Mouse (Mus musculus): ENCODE data around the gene Trp53i13. TPM values are rescaled to one million over a fixed set of nuclear protein-coding genes. Genes with fewer than 3 reads are reported as not detected.
A peak's percentile ranks its signal among the peaks of the same experiment; 100 is the strongest.

Gene Trp53i13
- polyA plus RNA-seq, 1 experiment from 2014 or later: 51.2 TPM

DNA sequence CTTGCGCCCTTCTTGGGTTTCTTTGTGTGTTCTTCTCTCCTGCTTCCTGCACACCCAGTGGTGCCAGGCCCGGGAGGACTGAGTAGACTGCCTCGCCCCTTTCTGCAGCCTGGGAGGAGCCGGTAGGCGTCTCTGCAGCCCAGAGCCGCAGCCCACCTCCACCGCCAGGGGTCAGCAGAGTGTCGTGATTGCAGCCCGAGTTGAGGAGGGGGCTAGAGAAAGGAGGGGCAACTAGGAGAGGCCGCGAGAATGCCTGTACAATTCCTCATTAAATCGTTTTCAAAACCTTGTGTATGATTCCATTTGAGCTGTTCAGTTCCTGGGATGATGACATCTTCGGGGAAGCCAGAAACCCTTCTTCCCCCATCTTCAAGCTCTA lies 24.7 kb downstream of the Trp53i13 start:
- Histone ChIP-seq H3K4me1 (ENCODE audit: control insufficient read depth, insufficient read depth, low read length) (peaks cover 55% of the 10 kb centered on the region), H3K27ac (replicated peaks; ENCODE audit: low read depth, low read length) (peak overlapping the region; percentile 92), H3K9me3 (ENCODE audit: control insufficient read depth, low read length) (no peaks in the 10 kb centered on the region), H3K9ac (ENCODE audit: low read depth, low read length) (peak overlapping the region; percentile 70), H3K27me3 (replicated peaks; ENCODE audit: control insufficient read depth, insufficient read depth, low read length) (no peaks in the 10 kb centered on the region), H3K36me3 (ENCODE audit: control insufficient read depth, insufficient read depth, low read length) (no peaks in the 10 kb centered on the region), H3K4me3 (ENCODE audit: low read depth, low read length) (peak overlapping the region; percentile 86), H3K4me2 (ENCODE audit: low read depth, low read length) (peak overlapping the region; percentile 95)
- 0% methylated on average over 13 of the region's 13 CpGs for WGBS
- peak; percentile 80 for ATAC-seq (ENCODE audit: low read depth)
- peak; percentile 96 for DNase-seq (ENCODE audit: low spot score)

DNA sequence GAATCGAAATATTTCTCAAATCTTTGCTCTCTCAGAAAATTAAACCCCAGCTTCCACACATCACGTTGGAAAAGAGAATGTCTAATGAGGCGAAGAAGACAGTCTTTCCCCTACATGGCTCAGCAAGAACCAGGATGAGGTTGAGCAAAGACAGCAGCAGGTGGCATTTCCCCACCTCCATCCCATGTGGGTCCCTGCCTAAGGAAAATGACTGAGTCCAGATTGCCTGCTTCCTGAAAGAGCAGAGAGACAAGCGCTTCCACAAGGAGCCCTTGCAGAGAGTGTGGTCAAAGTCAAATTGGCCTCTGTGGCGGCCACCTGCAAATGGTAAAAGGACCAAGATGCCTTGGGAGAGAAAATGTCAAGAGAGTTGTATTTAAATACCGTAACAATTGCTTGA lies 25.3 kb downstream of the Trp53i13 start:
- whole genome bisulfite sequencing: 60% methylated on average over 6 of the region's 6 CpGs
- H3K4me3 ChIP-seq (ENCODE audit: low read depth, low read length): peak overlapping the region; percentile 91; the same call in 1 of the 2 replicates
- no peaks in the 10 kb centered on the region for H3K27me3 ChIP-seq (replicated peaks; ENCODE audit: control insufficient read depth, insufficient read depth, low read length)
- H3K36me3 ChIP-seq (ENCODE audit: control insufficient read depth, insufficient read depth, low read length): no peaks in the 10 kb centered on the region
- no peak for ATAC-seq (ENCODE audit: low read depth)
- H3K27ac ChIP-seq (replicated peaks; ENCODE audit: low read depth, low read length): peak overlapping the region; percentile 92
- DNase-seq (ENCODE audit: low spot score): no peak
- no peaks in the 10 kb centered on the region for H3K9me3 ChIP-seq (ENCODE audit: control insufficient read depth, low read length)
- H3K4me2 ChIP-seq (ENCODE audit: low read depth, low read length): peak overlapping the region; percentile 95
- H3K4me1 ChIP-seq (ENCODE audit: control insufficient read depth, insufficient read depth, low read length): peaks cover 56% of the 10 kb centered on the region
- 0 out of 2 replicates have a peak overlapping the region, but pooled peaks have one; percentile 84 for H3K9ac ChIP-seq (ENCODE audit: low read depth, low read length)

DNA sequence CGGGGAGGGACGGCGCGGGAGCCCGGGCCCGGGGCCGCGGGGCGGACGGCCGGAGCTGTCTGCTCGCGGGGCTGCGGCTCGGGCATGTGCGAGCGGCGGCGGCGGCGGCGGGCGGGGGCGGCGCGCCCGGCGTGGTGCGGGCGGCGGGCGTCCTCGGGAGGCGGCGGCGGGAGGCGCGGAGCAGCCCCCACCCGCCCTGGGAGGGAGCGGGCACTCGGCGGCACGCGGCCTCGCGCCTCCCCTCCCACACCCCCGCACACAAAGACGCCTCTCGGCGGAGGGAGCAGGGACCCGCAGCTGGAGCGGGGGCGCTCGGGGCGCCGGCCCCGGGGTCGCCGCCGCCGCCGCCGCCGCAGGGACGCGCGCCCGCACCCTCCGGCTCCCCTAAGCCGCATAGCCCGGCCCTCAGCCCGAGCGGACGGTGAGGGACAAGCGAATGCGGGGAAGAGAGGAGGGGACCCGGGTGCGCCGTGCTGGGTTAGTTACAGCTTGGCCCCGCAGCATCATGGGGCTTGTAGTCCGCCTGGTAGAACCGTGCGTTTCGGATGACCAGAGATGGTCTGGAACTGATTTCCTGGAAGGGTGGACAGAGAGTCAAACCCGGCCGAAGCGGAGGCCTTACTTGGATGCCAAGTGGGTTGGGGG lies 26.1 kb downstream of the Trp53i13 start, which contains the start of gene Ankrd13b:
TSS of gene Ankrd13b (minus strand) at position 88 of the 645 bp plus-strand sequence.
- Histone ChIP-seq H3K36me3 (ENCODE audit: control insufficient read depth, insufficient read depth, low read length) (no peaks in the 10 kb centered on the region), H3K9me3 (ENCODE audit: control insufficient read depth, low read length) (no peaks in the 10 kb centered on the region), H3K4me3 (ENCODE audit: low read depth, low read length) (peak within 1 kb of the TSS; percentile 91), H3K4me1 (ENCODE audit: control insufficient read depth, insufficient read depth, low read length) (peaks cover 58% of the 10 kb centered on the region), H3K27ac (replicated peaks; ENCODE audit: low read depth, low read length) (peak within 1 kb of the TSS; percentile 70; the same call in 1 of the 2 replicates), H3K9ac (ENCODE audit: low read depth, low read length) (peak within 1 kb of the TSS; percentile 84), H3K27me3 (replicated peaks; ENCODE audit: control insufficient read depth, insufficient read depth, low read length) (no peaks in the 10 kb centered on the region), H3K4me2 (ENCODE audit: low read depth, low read length) (peak within 1 kb of the TSS; percentile 95)
- ATAC-seq (ENCODE audit: low read depth) (peak; percentile 53), DNase-seq (ENCODE audit: low spot score) (peak; percentile 91)
- under 1% methylated on average over 10 of the region's 87 CpGs for WGBS

DNA sequence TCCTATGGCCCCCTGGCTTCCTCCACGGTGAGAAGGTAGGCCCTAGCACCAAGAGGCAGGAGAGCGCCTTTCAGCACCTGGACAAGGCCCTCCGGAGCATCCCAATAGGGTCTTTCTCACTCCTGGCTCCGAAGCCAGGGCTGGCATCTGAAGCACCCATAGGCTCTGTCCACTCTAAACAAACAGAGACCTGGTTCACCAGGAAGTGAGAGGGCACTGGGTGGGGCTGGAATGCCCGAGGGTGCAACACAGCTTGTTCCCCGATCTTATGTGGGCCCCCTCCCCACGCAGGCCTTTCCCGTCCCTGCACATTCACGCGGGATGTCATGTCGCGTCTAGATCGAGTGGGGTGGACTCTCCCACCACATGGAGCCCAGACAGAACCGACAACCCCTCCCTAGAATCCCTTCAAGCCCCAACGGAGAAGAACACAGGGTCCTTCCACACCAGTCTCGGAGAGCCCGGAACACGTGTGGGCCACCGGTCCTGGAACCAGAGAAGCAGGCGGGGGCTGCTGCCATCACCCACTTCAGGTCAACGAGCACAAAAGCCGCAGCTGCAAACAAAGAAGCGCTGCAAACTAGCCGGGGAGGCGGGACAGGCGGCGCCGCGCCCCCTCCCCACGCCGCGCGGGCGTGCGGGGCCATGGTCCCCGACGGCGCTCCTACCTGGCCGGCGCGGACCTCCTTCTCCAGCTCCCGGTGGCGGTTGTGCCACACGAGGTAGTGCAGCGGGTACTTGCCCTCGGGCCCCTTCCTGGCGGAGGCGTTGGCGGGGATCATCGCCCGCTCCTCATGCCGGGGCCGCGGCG lies 26.8 kb downstream of the Trp53i13 start:
- no peak for DNase-seq (ENCODE audit: low spot score)
- H3K4me3 ChIP-seq (ENCODE audit: low read depth, low read length): peak overlapping the region; percentile 91
- H3K36me3 ChIP-seq (ENCODE audit: control insufficient read depth, insufficient read depth, low read length): no peaks in the 10 kb centered on the region
- peak overlapping the region; percentile 70; the same call in 1 of the 2 replicates for H3K27ac ChIP-seq (replicated peaks; ENCODE audit: low read depth, low read length)
- no peaks in the 10 kb centered on the region for H3K9me3 ChIP-seq (ENCODE audit: control insufficient read depth, low read length)
- 3% methylated on average over 25 of the region's 55 CpGs for WGBS
- ATAC-seq (ENCODE audit: low read depth): no peak
- peak overlapping the region; percentile 84 for H3K9ac ChIP-seq (ENCODE audit: low read depth, low read length)
- H3K27me3 ChIP-seq (replicated peaks; ENCODE audit: control insufficient read depth, insufficient read depth, low read length): no peaks in the 10 kb centered on the region
- H3K4me2 ChIP-seq (ENCODE audit: low read depth, low read length): peak overlapping the region; percentile 95
- peaks cover 50% of the 10 kb centered on the region for H3K4me1 ChIP-seq (ENCODE audit: control insufficient read depth, insufficient read depth, low read length)

DNA sequence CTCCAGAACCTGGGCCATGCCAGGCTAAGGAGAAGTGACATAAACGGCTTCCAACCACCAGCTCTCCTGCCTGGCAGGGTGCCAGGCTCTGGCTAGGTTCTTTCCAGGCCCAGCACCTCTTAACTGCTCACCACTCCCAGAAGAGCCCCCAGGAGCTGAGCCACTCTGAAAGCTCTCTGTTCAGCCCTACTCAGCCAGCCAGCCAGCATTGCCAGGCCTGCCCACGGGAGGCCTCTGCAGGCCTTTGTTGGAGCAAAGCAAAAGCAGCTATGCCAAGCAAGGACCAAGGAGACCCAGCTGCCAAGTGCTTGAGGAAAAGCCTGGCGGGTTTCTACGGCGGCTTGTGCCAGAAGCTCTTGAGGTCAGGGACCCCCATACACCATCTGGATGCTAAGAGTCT lies 29.0 kb downstream of the Trp53i13 start:
- Histone ChIP-seq H3K4me2 (ENCODE audit: low read depth, low read length) (0 out of 2 replicates have a peak overlapping the region, but pooled peaks have one; percentile 7), H3K9me3 (ENCODE audit: control insufficient read depth, low read length) (no peaks in the 10 kb centered on the region), H3K27ac (replicated peaks; ENCODE audit: low read depth, low read length) (no peak overlapping the region), H3K9ac (ENCODE audit: low read depth, low read length) (peak overlapping the region; percentile 25; the same call in 1 of the 2 replicates), H3K4me3 (ENCODE audit: low read depth, low read length) (no peak overlapping the region), H3K36me3 (ENCODE audit: control insufficient read depth, insufficient read depth, low read length) (no peaks in the 10 kb centered on the region), H3K27me3 (replicated peaks; ENCODE audit: control insufficient read depth, insufficient read depth, low read length) (no peaks in the 10 kb centered on the region), H3K4me1 (ENCODE audit: control insufficient read depth, insufficient read depth, low read length) (peaks cover 44% of the 10 kb centered on the region)
- 61% methylated on average over 5 of the region's 5 CpGs for WGBS
- ATAC-seq (ENCODE audit: low read depth) (no peak), DNase-seq (ENCODE audit: low spot score) (peak; percentile 42)

DNA sequence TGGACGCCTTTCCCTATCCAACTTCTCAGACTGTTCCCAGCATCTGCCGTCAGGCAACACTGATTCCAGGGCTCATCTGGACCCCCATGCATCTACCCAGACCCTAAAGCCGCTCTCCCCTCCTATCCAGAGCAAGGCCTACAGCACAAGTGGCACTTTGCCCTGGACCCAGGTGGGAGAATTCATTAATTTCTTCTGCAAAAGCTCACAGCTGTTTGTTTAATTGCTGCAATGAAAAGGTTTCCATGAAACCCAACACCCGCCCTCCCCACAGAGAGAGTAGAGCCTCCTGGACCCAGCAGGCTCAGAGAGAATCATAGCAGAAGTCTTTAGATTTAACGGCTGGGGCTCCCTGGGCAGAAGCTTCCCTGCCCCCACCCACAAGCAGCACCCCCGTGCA lies 30.6 kb downstream of the Trp53i13 start:
- no peak overlapping the region for H3K9ac ChIP-seq (ENCODE audit: low read depth, low read length)
- WGBS: 48% methylated on average over 6 of the region's 6 CpGs
- ATAC-seq (ENCODE audit: low read depth) (peak; percentile 17; the same call in 1 of the 2 replicates), DNase-seq (ENCODE audit: low spot score) (peak; percentile 66)
- H3K4me3 ChIP-seq (ENCODE audit: low read depth, low read length): no peak overlapping the region
- H3K4me1 ChIP-seq (ENCODE audit: control insufficient read depth, insufficient read depth, low read length): peaks cover 35% of the 10 kb centered on the region
- H3K4me2 ChIP-seq (ENCODE audit: low read depth, low read length): no peak overlapping the region
- no peaks in the 10 kb centered on the region for H3K27me3 ChIP-seq (replicated peaks; ENCODE audit: control insufficient read depth, insufficient read depth, low read length)
- no peaks in the 10 kb centered on the region for H3K9me3 ChIP-seq (ENCODE audit: control insufficient read depth, low read length)
- no peaks in the 10 kb centered on the region for H3K36me3 ChIP-seq (ENCODE audit: control insufficient read depth, insufficient read depth, low read length)
- H3K27ac ChIP-seq (replicated peaks; ENCODE audit: low read depth, low read length): no peak overlapping the region

DNA sequence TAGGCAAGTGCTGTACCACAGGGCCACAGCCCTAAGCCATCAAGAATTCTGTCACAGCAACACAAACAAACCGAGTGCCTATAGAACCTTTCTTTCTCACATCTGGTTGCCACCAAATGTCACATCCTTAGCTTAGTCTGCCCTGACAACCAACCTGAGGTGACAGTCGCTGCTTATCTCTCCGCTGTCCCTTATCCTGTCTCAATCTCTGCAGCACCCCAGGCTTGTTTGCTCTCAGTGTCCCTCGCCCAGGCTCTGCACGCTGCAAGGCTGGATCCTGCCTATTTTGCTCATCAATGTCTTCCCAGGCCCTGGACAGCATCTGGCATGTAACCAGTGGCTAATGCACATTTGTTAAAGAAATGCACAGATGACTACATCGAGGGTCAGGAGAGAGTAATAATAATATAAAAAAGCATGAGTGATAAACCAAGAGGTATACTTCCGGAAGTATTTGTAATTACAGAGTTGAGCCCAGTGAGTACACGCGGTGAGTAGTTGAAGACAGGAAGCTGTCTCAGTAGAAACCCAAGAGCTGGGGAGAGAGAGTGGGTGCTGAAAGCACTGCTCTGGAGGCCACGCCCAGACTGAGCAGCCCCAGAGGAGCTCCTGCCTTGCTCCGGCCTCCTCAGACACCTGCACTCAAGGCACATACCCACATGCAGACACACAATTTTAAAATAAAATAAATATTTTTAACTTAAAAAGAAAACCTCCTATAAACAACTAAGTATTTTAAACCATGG lies 32.1 kb downstream of the Trp53i13 start:
- Histone ChIP-seq H3K9ac (ENCODE audit: low read depth, low read length) (no peak overlapping the region), H3K4me3 (ENCODE audit: low read depth, low read length) (no peak overlapping the region), H3K36me3 (ENCODE audit: control insufficient read depth, insufficient read depth, low read length) (no peaks in the 10 kb centered on the region), H3K27me3 (replicated peaks; ENCODE audit: control insufficient read depth, insufficient read depth, low read length) (no peaks in the 10 kb centered on the region), H3K4me1 (ENCODE audit: control insufficient read depth, insufficient read depth, low read length) (peaks cover 31% of the 10 kb centered on the region), H3K27ac (replicated peaks; ENCODE audit: low read depth, low read length) (no peak overlapping the region), H3K4me2 (ENCODE audit: low read depth, low read length) (no peak overlapping the region), H3K9me3 (ENCODE audit: control insufficient read depth, low read length) (no peaks in the 10 kb centered on the region)
- WGBS: 62% methylated on average over 11 of the region's 11 CpGs
- ATAC-seq (ENCODE audit: low read depth): no peak
- no peak for DNase-seq (ENCODE audit: low spot score)

DNA sequence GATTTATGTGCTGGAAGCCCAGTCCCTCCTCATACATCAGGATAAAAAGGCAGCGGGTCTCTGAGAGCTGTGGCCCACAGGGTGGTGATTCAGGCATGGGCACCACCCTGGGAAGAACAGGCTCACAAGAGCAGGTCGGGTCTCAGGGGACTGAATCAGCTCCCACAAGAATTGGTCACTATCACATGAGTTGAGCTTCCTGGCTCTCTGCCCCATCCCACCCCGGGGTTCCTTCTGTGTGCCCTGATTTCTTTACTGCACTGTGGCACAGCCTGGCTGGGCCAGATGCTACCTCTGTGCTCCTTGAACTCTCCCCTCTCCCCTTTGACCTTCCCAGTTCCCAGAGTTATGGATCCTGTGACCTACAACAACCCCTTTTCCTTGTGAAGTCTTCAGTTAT lies 32.7 kb downstream of the Trp53i13 start:
- Histone ChIP-seq H3K36me3 (ENCODE audit: control insufficient read depth, insufficient read depth, low read length) (no peaks in the 10 kb centered on the region), H3K9me3 (ENCODE audit: control insufficient read depth, low read length) (no peaks in the 10 kb centered on the region), H3K4me3 (ENCODE audit: low read depth, low read length) (no peak overlapping the region), H3K27me3 (replicated peaks; ENCODE audit: control insufficient read depth, insufficient read depth, low read length) (no peaks in the 10 kb centered on the region), H3K4me1 (ENCODE audit: control insufficient read depth, insufficient read depth, low read length) (peaks cover 24% of the 10 kb centered on the region), H3K4me2 (ENCODE audit: low read depth, low read length) (no peak overlapping the region), H3K27ac (replicated peaks; ENCODE audit: low read depth, low read length) (no peak overlapping the region), H3K9ac (ENCODE audit: low read depth, low read length) (no peak overlapping the region)
- ATAC-seq (ENCODE audit: low read depth) (no peak), DNase-seq (ENCODE audit: low spot score) (no peak)
- 88% methylated on average over 2 of the region's 3 CpGs for WGBS
